Mouse (Mus musculus) bone marrow macrophage, adult 2 months (primary cell): ENCODE data around the gene Lsamp.

Experiments used
- CTCF ChIP-seq: IDR thresholded peaks from 2 replicates; pipeline ENCODE4 v1.5.1; 2012; ENCODE audit warnings: low read depth, mild to moderate bottlenecking, low read length, moderate library complexity
- POLR2A ChIP-seq: IDR thresholded peaks from 2 replicates; pipeline ENCODE4 v1.6.1; 2012; ENCODE audit warnings: mild to moderate bottlenecking, low read depth, low read length, borderline replicate concordance

DNA sequence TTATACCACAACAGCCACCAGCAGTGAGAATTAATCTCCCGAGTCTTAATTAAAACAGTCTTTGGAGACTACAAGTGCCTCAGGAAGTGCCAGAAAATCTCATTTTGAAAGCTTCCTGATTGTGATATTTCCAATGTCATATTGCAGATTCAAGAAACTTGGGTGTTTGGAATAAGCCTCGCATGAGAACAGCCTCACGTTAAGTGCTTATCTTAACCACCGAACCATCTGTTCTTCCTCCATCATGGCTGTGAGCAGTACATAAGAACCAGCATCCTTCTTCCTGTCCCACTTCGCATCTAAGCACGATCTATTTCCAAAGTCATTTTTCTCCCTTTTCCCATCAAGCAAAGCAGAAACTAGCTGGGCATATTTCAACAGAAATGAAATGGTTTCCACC, 1780.1 kb downstream of the Lsamp start:
- TF ChIP-seq CTCF (no peak), POLR2A (no peak)
